Mouse (Mus musculus) embryonic facial prominence, embryonic 10.5 days (tissue): ENCODE results near the gene Tdrd9. TPM values are rescaled to one million over a fixed set of nuclear protein-coding genes. Genes with fewer than 3 reads are reported as not detected.

Experiments
- DNase-seq: peaks from one replicate; pipeline ENCODE4 v3.0.0-alpha.2; 2017; ENCODE audit warnings: low spot score
- H3K27ac ChIP-seq: fragments of 300-500 bp; sonication (generic); replicated peaks from 2 replicates; pipeline ENCODE4 v1.5.1; 2016; ENCODE audit warnings: mild to moderate bottlenecking
- H3K27me3 ChIP-seq: fragments of 300-500 bp; sonication (generic); replicated peaks from 2 replicates; pipeline ENCODE4 v1.6.1; 2016; ENCODE audit warnings: low read depth, mild to moderate bottlenecking; ENCODE audit not compliant: poor library complexity, severe bottlenecking
- H3K36me3 ChIP-seq: fragments of 300-500 bp; sonication (generic); replicated peaks from 2 replicates; pipeline ENCODE4 v1.6.1; 2016; ENCODE audit warnings: mild to moderate bottlenecking, moderate library complexity
- H3K4me1 ChIP-seq: fragments of 300-500 bp; sonication (generic); 2 replicates; pipeline ENCODE4 v1.6.1; 2016
- H3K4me3 ChIP-seq: fragments of 300-500 bp; sonication (generic); 2 replicates; pipeline ENCODE4 v1.5.1; 2016; ENCODE audit warnings: mild to moderate bottlenecking, moderate library complexity
- H3K9me3 ChIP-seq: fragments of 300-500 bp; sonication (generic); 2 replicates; pipeline ENCODE4 v1.6.1; 2016; ENCODE audit warnings: mild to moderate bottlenecking
- WGBS: fragments of 180-500 bp; shearing (Covaris S2); methylation state at CpG from one replicate; pipeline ENCODE4 v1.1.7; 2016; 5-methylcytosine and 5-hydroxymethylcytosine counted together
- polyA plus RNA-seq: library from polyadenylated mRNA; unstranded; fragments of >200 nt; fragmentation: Nextera tagmentation; extraction: Ambion mirVana; gene quantifications from 2 replicates; pipeline ENCODE4 v1.2.1, GENCODE M21; 2016

Gene Tdrd9
- polyA plus RNA-seq, 1 experiment from 2014 or later, result 1.1 TPM

GRCm38 (mm10) chr12:112103179-112103578 lies 131.8 kb downstream of the Tdrd9 start:
- Histone ChIP-seq H3K36me3 (no peaks in the 10 kb centered on the region), H3K4me1 (peaks cover 23% of the 10 kb centered on the region), H3K27ac (no peak overlapping the region), H3K27me3 (peaks cover 23% of the 10 kb centered on the region), H3K9me3 (no peaks in the 10 kb centered on the region), H3K4me3 (no peak overlapping the region)
- 92% methylated on average over 5 of the region's 5 CpGs for WGBS
- DNase-seq, result no peak

- Histone ChIP-seq H3K4me1 (peaks cover 23% of the 10 kb centered on the region), H3K9me3 (no peaks in the 10 kb centered on the region), H3K27me3 (peaks cover 24% of the 10 kb centered on the region), H3K4me3 (no peak overlapping the region), H3K36me3 (no peaks in the 10 kb centered on the region), H3K27ac (no peak overlapping the region)
- DNase-seq, result no peak
- WGBS, result 88% methylated on average over 11 of the region's 11 CpGs
Observed at GRCm38 (mm10) chr12:112104890-112105289, 133.5 kb downstream of the Tdrd9 start.

- peak; percentile 66 for DNase-seq
- H3K27ac ChIP-seq, result peak within 1 kb of the TSS; percentile 57
- no peaks in the 10 kb centered on the region for H3K9me3 ChIP-seq
- 1% methylated on average over 14 of the region's 14 CpGs for WGBS
- peaks cover 35% of the 10 kb centered on the region for H3K27me3 ChIP-seq
- no peaks in the 10 kb centered on the region for H3K36me3 ChIP-seq
- H3K4me3 ChIP-seq, result peak within 1 kb of the TSS; percentile 51
- peaks cover 20% of the 10 kb centered on the region for H3K4me1 ChIP-seq
Observed at GRCm38 (mm10) chr12:112106541-112106971, 135.2 kb downstream of the Tdrd9 start, which contains the start of gene Aspg. Gene Aspg, plus strand, starts transcription at chr12:112106679.

- H3K36me3 ChIP-seq, result no peaks in the 10 kb centered on the region
- 83% methylated on average over 8 of the region's 8 CpGs for WGBS
- no peaks in the 10 kb centered on the region for H3K9me3 ChIP-seq
- H3K27ac ChIP-seq, result no peak overlapping the region
- H3K27me3 ChIP-seq, result peaks cover 44% of the 10 kb centered on the region
- no peak for DNase-seq
- no peak overlapping the region for H3K4me3 ChIP-seq
- peaks cover 21% of the 10 kb centered on the region for H3K4me1 ChIP-seq
Observed at GRCm38 (mm10) chr12:112107685-112108084, 136.3 kb downstream of the Tdrd9 start.

- H3K9me3 ChIP-seq, result no peaks in the 10 kb centered on the region
- no peak for DNase-seq
- WGBS, result 87% methylated on average over 11 of the region's 11 CpGs
- H3K4me3 ChIP-seq, result no peak overlapping the region
- peaks cover 31% of the 10 kb centered on the region for H3K4me1 ChIP-seq
- no peaks in the 10 kb centered on the region for H3K36me3 ChIP-seq
- H3K27me3 ChIP-seq, result peaks cover 44% of the 10 kb centered on the region
- H3K27ac ChIP-seq, result no peak overlapping the region
Observed at GRCm38 (mm10) chr12:112108696-112109445, 137.5 kb downstream of the Tdrd9 start.

GRCm38 (mm10) chr12:112109701-112110100 lies 138.3 kb downstream of the Tdrd9 start:
- no peak overlapping the region for H3K27ac ChIP-seq
- no peaks in the 10 kb centered on the region for H3K36me3 ChIP-seq
- peaks cover 52% of the 10 kb centered on the region for H3K27me3 ChIP-seq
- WGBS, result 82% methylated on average over 9 of the region's 9 CpGs
- no peak overlapping the region for H3K4me3 ChIP-seq
- DNase-seq, result no peak
- peaks cover 31% of the 10 kb centered on the region for H3K4me1 ChIP-seq
- H3K9me3 ChIP-seq, result no peaks in the 10 kb centered on the region

- WGBS, result 89% methylated on average over 5 of the region's 5 CpGs
- H3K9me3 ChIP-seq, result no peaks in the 10 kb centered on the region
Observed at GRCm38 (mm10) chr12:112111323-112111722, 140.0 kb downstream of the Tdrd9 start.

GRCm38 (mm10) chr12:112112235-112112634 lies 140.9 kb downstream of the Tdrd9 start:
- Histone ChIP-seq H3K27ac (no peak overlapping the region), H3K4me3 (no peak overlapping the region), H3K27me3 (peaks cover 46% of the 10 kb centered on the region), H3K36me3 (no peaks in the 10 kb centered on the region), H3K9me3 (no peaks in the 10 kb centered on the region), H3K4me1 (peaks cover 19% of the 10 kb centered on the region)
- DNase-seq, result no peak
- 92% methylated on average over 6 of the region's 6 CpGs for WGBS

More at GRCm38 (mm10) chr12:112111323-112111722, 140.0 kb downstream of the Tdrd9 start:
- DNase-seq, result no peak
- peaks cover 50% of the 10 kb centered on the region for H3K27me3 ChIP-seq
- no peak overlapping the region for H3K4me3 ChIP-seq
- no peak overlapping the region for H3K27ac ChIP-seq
- H3K4me1 ChIP-seq, result peaks cover 28% of the 10 kb centered on the region
- no peaks in the 10 kb centered on the region for H3K36me3 ChIP-seq

GRCm38 (mm10) chr12:112112686-112113396 lies 141.5 kb downstream of the Tdrd9 start:
- 21% methylated on average over 13 of the region's 13 CpGs for WGBS
- Histone ChIP-seq H3K4me1 (peaks cover 14% of the 10 kb centered on the region), H3K4me3 (no peak overlapping the region), H3K9me3 (no peaks in the 10 kb centered on the region), H3K27me3 (peaks cover 44% of the 10 kb centered on the region), H3K27ac (peak overlapping the region; percentile 51; the same call in 1 of the 2 replicates), H3K36me3 (no peaks in the 10 kb centered on the region)
- no peak for DNase-seq

GRCm38 (mm10) chr12:112113710-112114109 lies 142.4 kb downstream of the Tdrd9 start:
- Histone ChIP-seq H3K4me1 (peaks cover 16% of the 10 kb centered on the region), H3K27ac (no peak overlapping the region; the same call in 1 of the 2 replicates), H3K9me3 (no peaks in the 10 kb centered on the region), H3K27me3 (peaks cover 40% of the 10 kb centered on the region), H3K36me3 (no peaks in the 10 kb centered on the region), H3K4me3 (no peak overlapping the region)
- peak; percentile 85 for DNase-seq
- 12% methylated on average over 7 of the region's 7 CpGs for WGBS

- Histone ChIP-seq H3K4me3 (no peak overlapping the region), H3K27ac (no peak overlapping the region), H3K4me1 (peaks cover 20% of the 10 kb centered on the region), H3K27me3 (peaks cover 25% of the 10 kb centered on the region), H3K36me3 (no peaks in the 10 kb centered on the region), H3K9me3 (no peaks in the 10 kb centered on the region)
- no peak for DNase-seq
- 82% methylated on average over 5 of the region's 5 CpGs for WGBS
Observed at GRCm38 (mm10) chr12:112117006-112117405, 145.6 kb downstream of the Tdrd9 start.

- H3K27me3 ChIP-seq, result peaks cover 22% of the 10 kb centered on the region
- 77% methylated on average over 7 of the region's 7 CpGs for WGBS
- no peak for DNase-seq
Observed at GRCm38 (mm10) chr12:112117649-112118048, 146.3 kb downstream of the Tdrd9 start.

More at GRCm38 (mm10) chr12:112117649-112118048, 146.3 kb downstream of the Tdrd9 start:
- Histone ChIP-seq H3K9me3 (no peaks in the 10 kb centered on the region), H3K27ac (no peak overlapping the region), H3K36me3 (no peaks in the 10 kb centered on the region), H3K4me3 (no peak overlapping the region), H3K4me1 (peaks cover 19% of the 10 kb centered on the region)
